Comparison of ENCODE assay signal across 14 mouse cellular contexts in the genomic region with DNA sequence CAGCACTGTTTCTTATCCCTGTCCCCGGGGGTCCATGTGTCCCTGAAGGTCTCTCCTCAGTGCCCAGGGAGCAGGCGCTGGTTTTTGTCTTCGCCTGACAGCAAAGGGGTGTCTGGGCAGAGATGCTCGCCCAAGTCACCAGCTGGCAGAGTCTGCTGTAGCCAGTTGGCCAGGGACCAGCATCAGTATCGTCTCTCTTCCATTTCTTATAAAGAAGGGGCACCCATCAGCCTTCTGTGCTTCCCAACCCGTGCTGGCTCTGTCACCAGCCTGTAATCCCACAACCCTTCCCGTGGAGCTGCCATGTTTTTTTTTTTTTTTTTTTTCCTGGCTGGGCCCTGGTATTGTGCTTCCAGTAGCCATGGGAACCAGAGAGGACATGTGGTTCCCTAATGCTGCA. TPM values are rescaled to one million over a fixed set of nuclear protein-coding genes. Genes with fewer than 3 reads are reported as not detected.
DNase-seq lines count a peak whose midpoint lies in the region; ATAC-seq lines count a peak whose summit lies in the region.
"Had no signal": no experiment of that assay in that cellular context is flagged by ENCODE, and none has a peak within 500 bp of the region (broad histone marks: within the 10 kb centered on the region; RNA-seq: fewer than 3 reads in every experiment).

No protein-coding gene starts in this region.

- H3K9ac ChIP-seq in forebrain, embryonic 16.5 days (replicated peaks; ENCODE audit: low read depth, low read length), result no peak overlapping the region
- no peak overlapping the region for H3K9ac ChIP-seq in midbrain, embryonic 15.5 days
- H3K9ac ChIP-seq: lung, embryonic 14.5 days had no signal

- peaks cover 19% of the 10 kb centered on the region for H3K36me3 ChIP-seq in megakaryocyte, embryonic 14.5 days (replicated peaks; ENCODE audit: low read length)
- no peaks in the 10 kb centered on the region for H3K36me3 ChIP-seq in forebrain, embryonic 16.5 days (ENCODE audit: control insufficient read depth, insufficient read depth)
- no peaks in the 10 kb centered on the region for H3K36me3 ChIP-seq in midbrain, embryonic 15.5 days (replicated peaks)
- no peaks in the 10 kb centered on the region for H3K36me3 ChIP-seq in limb, embryonic 10.5 days

- DNase-seq in gastrocnemius, postnatal 25 days, result peak; percentile 5
- no peak for DNase-seq in gastrocnemius, postnatal 14 days
- DNase-seq in retina, embryonic 14.5 days (ENCODE audit: low spot score), result no peak
- DNase-seq in limb, embryonic 10.5 days (ENCODE audit: low spot score), result no peak
- DNase-seq: adrenal gland, postnatal 25 days; gastrocnemius, postnatal 36 days; lung, embryonic 14.5 days; thymus, postnatal 25 days had no signal

- WGBS in forebrain, embryonic 16.5 days, result 29% methylated on average over 7 of the region's 7 CpGs
- 44% methylated on average over 7 of the region's 7 CpGs for WGBS in midbrain, embryonic 15.5 days
- WGBS in limb, embryonic 10.5 days, result 79% methylated on average over 7 of the region's 7 CpGs

- H3K27me3 ChIP-seq in megakaryocyte, embryonic 14.5 days (replicated peaks), result peaks cover 3% of the 10 kb centered on the region
- H3K27me3 ChIP-seq in forebrain, embryonic 16.5 days (replicated peaks; ENCODE audit: control insufficient read depth, insufficient read depth, low read length), result no peaks in the 10 kb centered on the region
- no peaks in the 10 kb centered on the region for H3K27me3 ChIP-seq in midbrain, embryonic 15.5 days (replicated peaks)
- H3K27me3 ChIP-seq in limb, embryonic 10.5 days (ENCODE audit: low read depth, poor library complexity, severe bottlenecking), result peaks cover 44% of the 10 kb centered on the region
- H3K27me3 ChIP-seq: Patski had no signal

- no peak overlapping the region for H3K4me2 ChIP-seq in forebrain, embryonic 16.5 days (ENCODE audit: low read length)
- H3K4me2 ChIP-seq in midbrain, embryonic 15.5 days, result no peak overlapping the region
- H3K4me2 ChIP-seq: lung, embryonic 14.5 days had no signal

- H3K4me1 ChIP-seq in megakaryocyte, embryonic 14.5 days, result peaks cover 85% of the 10 kb centered on the region
- H3K4me1 ChIP-seq in forebrain, embryonic 16.5 days (replicated peaks; ENCODE audit: control insufficient read depth, insufficient read depth, low read length), result peaks cover 64% of the 10 kb centered on the region
- peaks cover 69% of the 10 kb centered on the region for H3K4me1 ChIP-seq in midbrain, embryonic 15.5 days
- H3K4me1 ChIP-seq in limb, embryonic 10.5 days, result peaks cover 45% of the 10 kb centered on the region

- ATAC-seq in megakaryocyte, adult 5-6 weeks (ENCODE audit: poor library complexity, severe bottlenecking), result no peak
- ATAC-seq in forebrain, embryonic 16.5 days, result peak; percentile 63
- ATAC-seq in midbrain, embryonic 15.5 days (replicated peaks), result 0 out of 2 replicates have a peak, but pooled peaks have one; percentile 11
- ATAC-seq: Patski had no signal

- peak overlapping the region; percentile 64 for H3K27ac ChIP-seq in forebrain, embryonic 16.5 days (ENCODE audit: low read length)
- H3K27ac ChIP-seq in midbrain, embryonic 15.5 days, result peak overlapping the region; percentile 58
- no peak overlapping the region for H3K27ac ChIP-seq in limb, embryonic 10.5 days

- peak overlapping the region; percentile 65 for H3K4me3 ChIP-seq in megakaryocyte, embryonic 14.5 days (replicated peaks)
- no peak overlapping the region for H3K4me3 ChIP-seq in forebrain, embryonic 16.5 days (replicated peaks; ENCODE audit: low read length)
- no peak overlapping the region for H3K4me3 ChIP-seq in midbrain, embryonic 15.5 days
- H3K4me3 ChIP-seq in limb, embryonic 10.5 days, result no peak overlapping the region

- intact Hi-C loops in gastrocnemius, postnatal 14 days (cut with DNase I; ENCODE audit: low total_unique reads), result no loop called here

- H3K9me3 ChIP-seq in megakaryocyte, embryonic 14.5 days, result no peaks in the 10 kb centered on the region
- no peaks in the 10 kb centered on the region for H3K9me3 ChIP-seq in forebrain, embryonic 16.5 days (ENCODE audit: control insufficient read depth, low read length)
- no peaks in the 10 kb centered on the region for H3K9me3 ChIP-seq in midbrain, embryonic 15.5 days
- H3K9me3 ChIP-seq in limb, embryonic 10.5 days (replicated peaks), result no peaks in the 10 kb centered on the region

RNA-seq across cellular contexts. Expression of a gene that starts 7.3 kb away (rescaled TPM):
- 10 to 100 TPM; 16.7 to 22.6 TPM for total RNA-seq in gastrocnemius, postnatal 25 days (2021)
- 10 to 100 TPM; 21.4 to 38.2 TPM for total RNA-seq in gastrocnemius, postnatal 14 days (2021)
- polyA plus RNA-seq in megakaryocyte, embryonic 14.5 days (2012; ENCODE audit: insufficient read depth, low replicate concordance), result 388 and 1,147 TPM in 2 replicates
- 7.3 and 7.8 TPM in 2 replicates for total RNA-seq in megakaryocyte, adult 5-6 weeks (2015)
- total RNA-seq in megakaryocyte, adult 5-6 weeks (2017), result 2.8 and 14.0 TPM in 2 replicates
- polyA plus RNA-seq in forebrain, embryonic 16.5 days (2015; fragmentation: Nextera tagmentation; extraction: Ambion mirVana), result 132 and 152 TPM in 2 replicates
- polyA plus RNA-seq in midbrain, embryonic 15.5 days (2015; fragmentation: Nextera tagmentation; extraction: Ambion mirVana), result 147 and 156 TPM in 2 replicates
- 7.0 and 11.6 TPM in 2 replicates for polyA plus RNA-seq in limb, embryonic 10.5 days (2016; fragmentation: Nextera tagmentation; extraction: Ambion mirVana)

RNA-seq across cellular contexts. Expression of a gene that starts 35.6 kb away (rescaled TPM):
- total RNA-seq in gastrocnemius, postnatal 25 days (2021), result under 1 TPM; 0.41 to 0.86 TPM
- under 1 TPM; 0.33 TPM for total RNA-seq in gastrocnemius, postnatal 14 days (2021)
- 111 and 126 TPM in 2 replicates for polyA plus RNA-seq in megakaryocyte, embryonic 14.5 days (2012; ENCODE audit: insufficient read depth, low replicate concordance)
- 15.5 and 21.6 TPM in 2 replicates for total RNA-seq in megakaryocyte, adult 5-6 weeks (2015)
- total RNA-seq in megakaryocyte, adult 5-6 weeks (2017), result 28.8 and 38.7 TPM in 2 replicates
- polyA plus RNA-seq in forebrain, embryonic 16.5 days (2015; fragmentation: Nextera tagmentation; extraction: Ambion mirVana), result 0.93 and 1.1 TPM in 2 replicates
- 0.88 and 1.3 TPM in 2 replicates for polyA plus RNA-seq in midbrain, embryonic 15.5 days (2015; fragmentation: Nextera tagmentation; extraction: Ambion mirVana)
- polyA plus RNA-seq in limb, embryonic 10.5 days (2016; fragmentation: Nextera tagmentation; extraction: Ambion mirVana), result 3.4 and 4.2 TPM in 2 replicates

RNA-seq across cellular contexts. Expression of a gene that starts 58.4 kb away (rescaled TPM):
- total RNA-seq in gastrocnemius, postnatal 25 days (2021), result not detected
- total RNA-seq in gastrocnemius, postnatal 14 days (2021), result not detected
- polyA plus RNA-seq in megakaryocyte, embryonic 14.5 days (2012; ENCODE audit: insufficient read depth, low replicate concordance), result 1.2 and 1.8 TPM in 2 replicates
- 0.58 and 2.4 TPM in 2 replicates for total RNA-seq in megakaryocyte, adult 5-6 weeks (2015)
- total RNA-seq in megakaryocyte, adult 5-6 weeks (2017), result 0.45 and 1.2 TPM in 2 replicates
- polyA plus RNA-seq in forebrain, embryonic 16.5 days (2015; fragmentation: Nextera tagmentation; extraction: Ambion mirVana), result not detected in 2 replicates
- 0.05 TPM in 1 of 2 replicates, not detected in the other for polyA plus RNA-seq in midbrain, embryonic 15.5 days (2015; fragmentation: Nextera tagmentation; extraction: Ambion mirVana)
- 0.18 and 0.74 TPM in 2 replicates for polyA plus RNA-seq in limb, embryonic 10.5 days (2016; fragmentation: Nextera tagmentation; extraction: Ambion mirVana)
- total RNA-seq: gastrocnemius, postnatal 36 days; left cerebral cortex, postnatal 14 days had no signal
- polyA plus RNA-seq: Patski had no signal

Comparison
In these comparisons a context has a peak if more than half of its experiments do, and no peak if none do; other contexts are left out.
1. RNA of a gene that starts 7.3 kb away (polyA plus RNA-seq): 388 to 1,147 TPM in megakaryocyte, embryonic 14.5 days, 132 to 152 TPM in forebrain, embryonic 16.5 days and 147 to 156 TPM in midbrain, embryonic 15.5 days; 7.0 to 11.6 TPM in limb, embryonic 10.5 days; every median in the first group is over 10 times any median in the second.
2. RNA of a gene that starts 35.6 kb away (polyA plus RNA-seq): 111 to 126 TPM in megakaryocyte, embryonic 14.5 days; 3.4 to 4.2 TPM in limb, embryonic 10.5 days, 0.93 to 1.1 TPM in forebrain, embryonic 16.5 days and 0.88 to 1.3 TPM in midbrain, embryonic 15.5 days; every median in the first group is over 10 times any median in the second.